8 mouse cellular contexts compared by ENCODE assay signal in genomic region chr2:125123477-125123852, GRCm38 (mm10). TPM values are rescaled to one million over a fixed set of nuclear protein-coding genes. Genes with fewer than 3 reads are reported as not detected.
DNase-seq lines count a peak whose midpoint lies in the region; ATAC-seq and TF ChIP-seq lines count a peak whose summit lies in the region.

Myef2 (minus strand) TSS chr2:125123661.

- peaks cover 45% of the 10 kb centered on the region for H3K79me2 ChIP-seq in MEL (ENCODE audit: control insufficient read depth, insufficient read depth, low read length, poor library complexity)

- H3K27me3 ChIP-seq in MEL (ENCODE audit: control insufficient read depth in 1 of 2, insufficient read depth in 2 of 2, low read length in 2 of 2): no peaks in the 10 kb centered on the region
- no peaks in the 10 kb centered on the region for H3K27me3 ChIP-seq in cerebellum, adult 2 months (ENCODE audit: control insufficient read depth, insufficient read depth, low read length)

- no peak for TF ChIP-seq CTCF in MEL (IDR thresholded peaks at IDR 0.05 in 2 of 3, conservative IDR thresholded peaks at IDR 0.05 in 1 of 3; ENCODE audit: control insufficient read depth in 1 of 3, insufficient read depth in 1 of 3, low read depth in 2 of 3, low read length in 3 of 3, poor library complexity in 1 of 3, severe bottlenecking in 1 of 3)
- no peak for TF ChIP-seq CTCF in cerebellum, adult 2 months (IDR thresholded peaks at IDR 0.05; ENCODE audit: borderline replicate concordance, insufficient read depth, low read depth, low read length)

- H3K36me3 ChIP-seq in MEL (ENCODE audit: control insufficient read depth in 1 of 2, insufficient read depth in 2 of 2, low read length in 2 of 2): peaks cover 5 to 45% of the 10 kb centered on the region in 2 experiments

- peak within 1 kb of the TSS; percentile 79 for H3K27ac ChIP-seq in MEL (ENCODE audit: control insufficient read depth, low read depth, low read length)
- peak within 1 kb of the TSS; percentile 55 for H3K27ac ChIP-seq in cerebellum, adult 2 months (ENCODE audit: insufficient read depth, low read length)

- peak within 1 kb of the TSS; percentile 98 for H3K9ac ChIP-seq in MEL (ENCODE audit: control insufficient read depth, low read depth, low read length, poor library complexity, severe bottlenecking)

- H3K4me3 ChIP-seq in MEL (ENCODE audit: control insufficient read depth in 1 of 2, insufficient read depth in 1 of 2, low read depth in 2 of 2, low read length in 2 of 2): peak within 1 kb of the TSS; percentile 93 to 99
- peak within 1 kb of the TSS; percentile 73 for H3K4me3 ChIP-seq in cerebellum, adult 2 months (replicated peaks; ENCODE audit: insufficient read depth, low read depth, low read length)

- no peak for TF ChIP-seq EP300 in MEL (IDR thresholded peaks at IDR 0.05; ENCODE audit: low read depth in 1 of 2, low read length in 2 of 2)

- DNase-seq in MEL (ENCODE audit: low read depth, low spot score): peak; percentile 89
- DNase-seq in cerebellum, adult 2 months: peak in 1 of 2 experiments; percentile 81
- DNase-seq in forelimb bud, embryonic 11.5 days (ENCODE audit: low read depth, low spot score): peak; percentile 82
- peak; percentile 79 to 82 for DNase-seq in layer of hippocampus, postnatal 14 days (ENCODE audit: low spot score in 2 of 2)
- DNase-seq in lung, postnatal 14 days: peak; percentile 84
- peak; percentile 85 for DNase-seq in ovary, postnatal 36 days (ENCODE audit: low spot score)
- peak; percentile 90 for DNase-seq in thymus, postnatal 14 days

- no peaks in the 10 kb centered on the region for H3K9me3 ChIP-seq in MEL (replicated peaks; ENCODE audit: insufficient read depth, low read length)

- peak; percentile 73 to 84 for ATAC-seq in hematopoietic stem cell, adult 5-6 weeks (replicated peaks in 1 of 2; ENCODE audit: insufficient read depth in 1 of 2, low FRiP score in 2 of 2, low TSS enrichment in 1 of 2, low read depth in 1 of 2, poor library complexity in 2 of 2, severe bottlenecking in 2 of 2)

- under 1% methylated on average over 48 of the region's 48 CpGs for WGBS in cerebellum, adult 2 months

- peak in 1 of 2 experiments; percentile 55; a peak in 2 of 4 replicates for TF ChIP-seq POLR2A in MEL (IDR thresholded peaks at IDR 0.05; ENCODE audit: control insufficient read depth in 1 of 2, insufficient read depth in 1 of 2, low read depth in 1 of 2, low read length in 2 of 2, poor library complexity in 1 of 2)
- TF ChIP-seq POLR2A in cerebellum, adult 2 months (IDR thresholded peaks at IDR 0.05; ENCODE audit: borderline replicate concordance, insufficient read depth, low read length): no peak

- H3K4me1 ChIP-seq in MEL (ENCODE audit: control insufficient read depth in 1 of 2, insufficient read depth in 2 of 2, low read length in 2 of 2): peaks cover 22 to 35% of the 10 kb centered on the region in 2 experiments
- H3K4me1 ChIP-seq in cerebellum, adult 2 months (ENCODE audit: control insufficient read depth, insufficient read depth, low read length): peaks cover 3% of the 10 kb centered on the region; the same call in 1 of the 2 replicates

- no peak for TF ChIP-seq RAD21 in MEL (IDR thresholded peaks at IDR 0.05; ENCODE audit: low read depth, low read length)

TF ChIP-seq in MEL, 35 proteins besides CTCF, POLR2A, EP300 and RAD21:
- TF ChIP-seq MEF2A (IDR thresholded peaks at IDR 0.05; ENCODE audit: extremely low read depth, insufficient replicate concordance, low read depth, low read length, poor library complexity, severe bottlenecking) (no peak), GABPA (IDR thresholded peaks at IDR 0.05; ENCODE audit: low read depth, low read length) (no peak), HCFC1 (IDR thresholded peaks at IDR 0.05; ENCODE audit: low read depth, low read length) (peak; percentile 72), NRF1 (IDR thresholded peaks at IDR 0.05; ENCODE audit: insufficient read depth, low read depth, low read length, poor library complexity, severe bottlenecking) (no peak), MAZ (IDR thresholded peaks at IDR 0.05; ENCODE audit: low read depth, low read length) (peak; percentile 85; the same call in 1 of the 2 replicates), BHLHE40 (IDR thresholded peaks at IDR 0.05; ENCODE audit: borderline replicate concordance, low read depth, low read length) (no peak), POLR2AphosphoS5 (IDR thresholded peaks at IDR 0.05; ENCODE audit: borderline replicate concordance, low read depth, low read length) (no peak), MYC (IDR thresholded peaks at IDR 0.05; ENCODE audit: low read depth, low read length) (0 out of 2 replicates have a peak, but pooled peaks have one; percentile 1), ETS1 (IDR thresholded peaks at IDR 0.05; ENCODE audit: low read depth, low read length) (no peak), ZKSCAN1 (IDR thresholded peaks at IDR 0.05; ENCODE audit: low read depth, low read length) (no peak), TAL1 (IDR thresholded peaks at IDR 0.05; ENCODE audit: low read length) (no peak), CHD2 (IDR thresholded peaks at IDR 0.05; ENCODE audit: low read length) (peak; percentile 94), ZMIZ1 (IDR thresholded peaks at IDR 0.05; ENCODE audit: low read depth, low read length) (no peak), ELF1 (IDR thresholded peaks at IDR 0.05; ENCODE audit: low read depth, low read length) (no peak), CHD1 (IDR thresholded peaks at IDR 0.05; ENCODE audit: low read depth, low read length) (no peak), MAX (IDR thresholded peaks at IDR 0.05; ENCODE audit: low read length) (no peak; the same call in 1 of the 2 replicates), POLR2AphosphoS2 (IDR thresholded peaks at IDR 0.05; ENCODE audit: low read length) (no peak), SIN3A (IDR thresholded peaks at IDR 0.05; ENCODE audit: low read length) (peak; percentile 34; the same call in 1 of the 2 replicates), TCF12 (IDR thresholded peaks at IDR 0.05; ENCODE audit: low read depth, low read length) (no peak), USF2 (IDR thresholded peaks at IDR 0.05; ENCODE audit: borderline replicate concordance in 1 of 2, insufficient read depth in 1 of 2, low read depth in 1 of 2, low read length in 2 of 2) (no peak), ZC3H11A (IDR thresholded peaks at IDR 0.05; ENCODE audit: low read depth, low read length) (no peak), TBP (IDR thresholded peaks at IDR 0.05; ENCODE audit: low read depth, low read length) (no peak), NELFE (IDR thresholded peaks at IDR 0.05; ENCODE audit: low read depth, low read length) (peak; percentile 68), MYB (IDR thresholded peaks at IDR 0.05; ENCODE audit: low read depth, low read length) (no peak), KAT2A (conservative IDR thresholded peaks at IDR 0.05; ENCODE audit: low read depth, low read length) (no peak), UBTF (IDR thresholded peaks at IDR 0.05; ENCODE audit: borderline replicate concordance, insufficient read depth, low read depth, low read length) (no peak), ZNF384 (IDR thresholded peaks at IDR 0.05; ENCODE audit: low read depth, low read length) (no peak)

RNA-seq across cellular contexts. Expression of gene Myef2, which starts in this region (rescaled TPM):
- 38.6 and 42.8 TPM in 2 replicates for total RNA-seq in MEL (2012; rRNA removed)
- polyA plus RNA-seq in MEL (2012; ENCODE audit: insufficient read depth in 1 of 2, insufficient read length in 2 of 2, low read depth in 1 of 2, low replicate concordance in 2 of 2, missing spikeins in 1 of 2): 10 to 100 TPM in 1 of 2 experiments, not detected in 1; 84.4 TPM
- 80.7 and 86.2 TPM in 2 replicates for polyA plus RNA-seq in cerebellum, adult 2 months (2012; rRNA removed)
- 54.2 and 82.3 TPM in 2 replicates for total RNA-seq in hematopoietic stem cell, adult 5-6 weeks (2017)
- total RNA-seq in layer of hippocampus, postnatal 14 days (2021): 100 to 1,000 TPM; 111 to 115 TPM
